Mouse (Mus musculus) forebrain, embryonic 16.5 days (tissue): Measurements from ENCODE around the gene Nudt15. TPM values are rescaled to one million over a fixed set of nuclear protein-coding genes. Genes with fewer than 3 reads are reported as not detected.

Source experiments
- ATAC-seq: fragments of 200-750 bp; cut with Nextera tagmentation; 2 replicates; pipeline ENCODE4 v1.8.0; 2017; ENCODE audit warnings: mild to moderate bottlenecking, moderate library complexity
- H3K27ac ChIP-seq: fragments of 300-500 bp; sonication (generic); 2 replicates; pipeline ENCODE4 v1.5.1; 2014; ENCODE audit warnings: low read length, control low read depth
- H3K27me3 ChIP-seq: fragments of 300-500 bp; sonication (generic); replicated peaks from 2 replicates; pipeline ENCODE4 v1.6.1; 2014; ENCODE audit warnings: low read length; ENCODE audit not compliant: control insufficient read depth, insufficient read depth
- H3K36me3 ChIP-seq: fragments of 300-500 bp; sonication (generic); 2 replicates; pipeline ENCODE4 v1.6.1; 2014; ENCODE audit not compliant: control insufficient read depth, insufficient read depth
- H3K4me1 ChIP-seq: fragments of 300-500 bp; sonication (generic); replicated peaks from 2 replicates; pipeline ENCODE4 v1.6.1; 2014; ENCODE audit warnings: low read length; ENCODE audit not compliant: control insufficient read depth, insufficient read depth
- H3K4me2 ChIP-seq: fragments of 300-500 bp; sonication (generic); 2 replicates; pipeline ENCODE4 v1.6.1; 2014; ENCODE audit warnings: mild to moderate bottlenecking, low read length, control low read depth
- H3K4me3 ChIP-seq: fragments of 300-500 bp; sonication (generic); replicated peaks from 2 replicates; pipeline ENCODE4 v1.5.1; 2014; ENCODE audit warnings: mild to moderate bottlenecking, low read length, control low read depth
- H3K9ac ChIP-seq: fragments of 300-500 bp; sonication (generic); replicated peaks from 2 replicates; pipeline ENCODE4 v1.6.1; 2014; ENCODE audit warnings: low read depth, low read length, control low read depth
- H3K9me3 ChIP-seq: fragments of 300-500 bp; sonication (generic); 2 replicates; pipeline ENCODE4 v1.6.1; 2016; ENCODE audit warnings: low read length; ENCODE audit not compliant: control insufficient read depth
- WGBS: fragments of 180-500 bp; shearing (Covaris S2); extraction: QIAGEN DNeasy Blood & Tissue Kit; methylation state at CpG from one replicate; pipeline ENCODE4 v1.1.7; 2014; 5-methylcytosine and 5-hydroxymethylcytosine counted together
- polyA plus RNA-seq: library from polyadenylated mRNA; unstranded; fragments of >200 nt; fragmentation: Nextera tagmentation; extraction: Ambion mirVana; gene quantifications from 2 replicates; pipeline ENCODE4 v1.2.1, GENCODE M21; 2015

The Nudt15 gene
- polyA plus RNA-seq, 1 experiment from 2014 or later = 7.1 TPM

DNA sequence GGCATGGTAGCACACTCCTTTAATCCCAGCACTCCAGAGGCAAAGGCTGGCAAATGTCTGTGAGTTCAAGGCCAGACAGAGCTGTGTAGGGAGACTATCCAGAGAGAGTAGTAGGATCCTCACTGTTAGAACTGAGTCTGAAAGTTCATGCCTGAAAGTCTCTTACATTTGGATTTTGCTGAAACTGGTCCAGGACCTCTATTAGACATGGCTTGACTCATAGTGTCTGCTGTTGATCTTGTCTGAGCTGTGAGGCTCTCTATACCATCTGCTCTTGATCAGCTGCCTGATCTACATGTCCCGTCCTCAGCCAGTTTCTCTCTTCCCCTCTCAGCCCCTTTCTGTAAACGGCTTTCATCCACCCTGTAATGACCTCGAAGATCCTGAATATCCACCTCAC is 69.7 kb downstream of the Nudt15 start:
- no peaks in the 10 kb centered on the region for H3K27me3 ChIP-seq
- no peak overlapping the region for H3K9ac ChIP-seq
- H3K9me3 ChIP-seq = no peaks in the 10 kb centered on the region
- H3K36me3 ChIP-seq = no peaks in the 10 kb centered on the region
- no peak overlapping the region for H3K4me2 ChIP-seq
- H3K4me1 ChIP-seq = peaks cover 6% of the 10 kb centered on the region
- H3K27ac ChIP-seq = no peak overlapping the region
- 87% methylated on average over 3 of the region's 3 CpGs for WGBS
- H3K4me3 ChIP-seq = no peak overlapping the region
- no peak for ATAC-seq

GRCm38 (mm10) chr14:73477077-73477476 is 71.0 kb downstream of the Nudt15 start:
- H3K4me3 ChIP-seq = no peak overlapping the region
- H3K9me3 ChIP-seq = no peaks in the 10 kb centered on the region
- no peak overlapping the region for H3K4me2 ChIP-seq
- H3K27ac ChIP-seq = no peak overlapping the region
- no peak overlapping the region for H3K9ac ChIP-seq
- ATAC-seq = no peak
- peaks cover 12% of the 10 kb centered on the region for H3K4me1 ChIP-seq
- no peaks in the 10 kb centered on the region for H3K27me3 ChIP-seq
- 95% methylated on average over 10 of the region's 10 CpGs for WGBS
- H3K36me3 ChIP-seq = no peaks in the 10 kb centered on the region

DNA sequence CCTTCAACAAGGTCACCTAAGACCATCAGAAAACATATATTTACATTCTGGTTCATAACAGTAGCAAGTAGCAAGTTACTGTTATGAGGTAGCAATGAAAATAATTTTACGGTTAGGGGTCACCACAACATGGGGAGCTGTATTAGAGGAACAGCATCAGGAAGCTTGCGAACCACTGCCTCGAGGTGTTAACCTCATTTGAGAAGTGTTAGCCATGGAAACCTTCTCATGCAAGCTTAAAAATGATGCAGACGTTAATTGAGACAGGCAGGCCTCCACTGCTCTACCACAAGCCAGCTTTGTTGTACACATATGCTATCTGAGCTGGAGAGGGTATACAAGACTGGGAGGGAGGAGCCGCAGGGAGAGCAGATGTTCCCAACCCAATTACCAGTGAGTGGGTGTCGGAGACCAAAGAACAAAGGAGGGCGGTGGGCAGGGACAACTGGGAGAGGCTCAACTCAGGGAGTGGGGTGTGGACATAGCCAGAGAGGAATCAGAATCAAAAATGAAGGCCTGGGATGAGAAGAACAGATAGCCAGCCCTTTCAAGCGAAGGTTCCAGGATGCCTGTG is 71.6 kb downstream of the Nudt15 start:
- Histone ChIP-seq H3K4me1 (peaks cover 12% of the 10 kb centered on the region), H3K4me3 (no peak overlapping the region), H3K27ac (0 out of 2 replicates have a peak overlapping the region, but pooled peaks have one; percentile 22), H3K36me3 (no peaks in the 10 kb centered on the region), H3K27me3 (no peaks in the 10 kb centered on the region), H3K4me2 (no peak overlapping the region), H3K9me3 (no peaks in the 10 kb centered on the region), H3K9ac (no peak overlapping the region)
- ATAC-seq = peak; percentile 54
- WGBS = 51% methylated on average over 8 of the region's 8 CpGs

GRCm38 (mm10) chr14:73475506-73475905 is 72.5 kb downstream of the Nudt15 start:
- WGBS = 55% methylated on average over 7 of the region's 7 CpGs
- Histone ChIP-seq H3K27ac (no peak overlapping the region), H3K36me3 (no peaks in the 10 kb centered on the region), H3K27me3 (no peaks in the 10 kb centered on the region), H3K9me3 (no peaks in the 10 kb centered on the region), H3K4me1 (peaks cover 12% of the 10 kb centered on the region), H3K9ac (no peak overlapping the region), H3K4me3 (no peak overlapping the region), H3K4me2 (no peak overlapping the region)
- ATAC-seq = no peak

GRCm38 (mm10) chr14:73474636-73475093 is 73.4 kb downstream of the Nudt15 start:
- H3K4me2 ChIP-seq = no peak overlapping the region
- H3K27ac ChIP-seq = no peak overlapping the region
- WGBS = 9% methylated on average over 7 of the region's 7 CpGs

DNA sequence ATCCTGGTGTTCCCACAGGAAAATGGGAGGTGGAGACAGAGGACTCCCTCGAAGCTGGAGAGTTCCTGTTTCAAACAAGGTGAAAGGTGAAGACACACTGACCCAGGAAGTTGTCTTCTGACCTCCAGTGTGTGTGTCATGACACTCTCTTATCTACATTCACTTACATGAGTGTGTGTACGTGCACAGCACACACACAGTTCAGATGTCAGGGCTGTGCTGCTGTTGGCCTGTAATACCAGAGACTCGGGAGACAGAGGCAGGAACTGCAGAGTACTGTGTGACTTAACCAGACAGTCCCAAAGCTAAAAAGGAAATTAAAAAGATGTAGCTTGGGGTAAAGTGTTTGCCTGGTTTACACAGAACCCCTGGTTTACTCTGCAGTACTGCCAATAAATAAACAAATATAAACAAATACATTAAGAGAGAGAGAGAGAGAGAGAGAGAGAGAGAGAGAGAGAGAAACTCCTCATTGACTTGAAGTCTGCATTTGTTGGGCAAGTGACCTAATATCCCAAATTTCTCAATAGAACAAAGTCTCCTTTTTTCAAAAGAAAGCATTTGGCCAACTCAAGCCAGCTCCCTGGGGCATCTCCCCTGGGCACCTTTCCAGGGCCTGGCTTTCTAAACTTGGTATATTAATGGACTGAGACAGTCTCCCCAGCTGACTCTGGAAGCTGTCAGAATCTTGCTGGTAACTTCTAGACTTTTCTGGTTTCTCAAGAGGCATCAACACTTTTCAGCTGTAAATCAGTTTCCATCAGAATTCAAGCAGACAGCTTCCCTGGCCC is 74.2 kb downstream of the Nudt15 start:
- Histone ChIP-seq H3K4me3 (no peak overlapping the region), H3K27ac (no peak overlapping the region), H3K9ac (no peak overlapping the region), H3K36me3 (no peaks in the 10 kb centered on the region), H3K9me3 (no peaks in the 10 kb centered on the region), H3K4me1 (peaks cover 12% of the 10 kb centered on the region), H3K27me3 (no peaks in the 10 kb centered on the region), H3K4me2 (no peak overlapping the region)
- ATAC-seq = no peak
- WGBS = 49% methylated on average over 3 of the region's 3 CpGs

More at GRCm38 (mm10) chr14:73474636-73475093, 73.4 kb downstream of the Nudt15 start:
- Histone ChIP-seq H3K4me3 (no peak overlapping the region), H3K36me3 (no peaks in the 10 kb centered on the region), H3K4me1 (peaks cover 12% of the 10 kb centered on the region), H3K9me3 (no peaks in the 10 kb centered on the region), H3K9ac (no peak overlapping the region), H3K27me3 (no peaks in the 10 kb centered on the region)
- ATAC-seq = peak; percentile 59

GRCm38 (mm10) chr14:73472205-73472604 is 75.8 kb downstream of the Nudt15 start:
- H3K9me3 ChIP-seq = no peaks in the 10 kb centered on the region
- WGBS = 39% methylated on average over 7 of the region's 7 CpGs

DNA sequence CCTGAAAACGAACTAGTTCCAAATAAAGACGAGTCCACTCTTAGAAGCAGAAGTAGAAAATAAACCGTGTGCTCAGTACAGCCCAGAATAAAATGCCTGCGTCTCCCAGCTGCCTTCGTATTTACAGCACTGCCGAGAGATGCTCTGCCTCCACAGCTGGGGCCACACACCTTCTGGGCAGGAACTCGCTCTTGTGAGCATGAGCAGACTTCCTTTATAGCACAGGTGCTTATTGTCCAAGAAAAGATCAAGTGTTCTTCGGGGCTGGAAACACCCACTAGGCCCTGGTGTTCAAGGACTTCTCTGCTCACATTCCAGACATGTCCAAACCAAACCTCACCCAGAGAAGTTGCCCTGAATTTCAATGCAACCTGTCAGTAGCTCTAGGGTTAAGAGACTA is 77.4 kb downstream of the Nudt15 start:
- H3K9me3 ChIP-seq = no peaks in the 10 kb centered on the region
- no peak overlapping the region for H3K4me2 ChIP-seq
- WGBS = 69% methylated on average over 8 of the region's 8 CpGs
- H3K4me3 ChIP-seq = no peak overlapping the region
- peaks cover 12% of the 10 kb centered on the region for H3K4me1 ChIP-seq
- H3K36me3 ChIP-seq = no peaks in the 10 kb centered on the region
- no peak for ATAC-seq
- no peak overlapping the region for H3K27ac ChIP-seq
- no peaks in the 10 kb centered on the region for H3K27me3 ChIP-seq
- H3K9ac ChIP-seq = no peak overlapping the region

More at GRCm38 (mm10) chr14:73472205-73472604, 75.8 kb downstream of the Nudt15 start:
- Histone ChIP-seq H3K27ac (no peak overlapping the region), H3K27me3 (no peaks in the 10 kb centered on the region), H3K4me1 (peaks cover 12% of the 10 kb centered on the region), H3K4me2 (no peak overlapping the region), H3K9ac (no peak overlapping the region), H3K36me3 (no peaks in the 10 kb centered on the region), H3K4me3 (no peak overlapping the region)
- no peak for ATAC-seq

GRCm38 (mm10) chr14:73469506-73469905 is 78.5 kb downstream of the Nudt15 start:
- H3K27ac ChIP-seq = peak overlapping the region; percentile 66; the same call in 1 of the 2 replicates
- peak; percentile 92 for ATAC-seq
- WGBS = 57% methylated on average over 7 of the region's 7 CpGs

More at GRCm38 (mm10) chr14:73469506-73469905, 78.5 kb downstream of the Nudt15 start:
- Histone ChIP-seq H3K27me3 (no peaks in the 10 kb centered on the region), H3K4me1 (peaks cover 12% of the 10 kb centered on the region), H3K36me3 (no peaks in the 10 kb centered on the region), H3K4me3 (no peak overlapping the region), H3K4me2 (no peak overlapping the region), H3K9me3 (no peaks in the 10 kb centered on the region), H3K9ac (no peak overlapping the region)
